Mouse (Mus musculus) kidney, postnatal 36 days (tissue): Measurements from ENCODE around the gene Olfml2b.

ENCODE experiments used
- DNase-seq, 2 experiments: peaks; one replicate each; pipeline ENCODE4 v3.0.0; 2021 to 2022; ENCODE audit warnings: mixed read lengths in 2 of 2

Gene Olfml2b

DNA sequence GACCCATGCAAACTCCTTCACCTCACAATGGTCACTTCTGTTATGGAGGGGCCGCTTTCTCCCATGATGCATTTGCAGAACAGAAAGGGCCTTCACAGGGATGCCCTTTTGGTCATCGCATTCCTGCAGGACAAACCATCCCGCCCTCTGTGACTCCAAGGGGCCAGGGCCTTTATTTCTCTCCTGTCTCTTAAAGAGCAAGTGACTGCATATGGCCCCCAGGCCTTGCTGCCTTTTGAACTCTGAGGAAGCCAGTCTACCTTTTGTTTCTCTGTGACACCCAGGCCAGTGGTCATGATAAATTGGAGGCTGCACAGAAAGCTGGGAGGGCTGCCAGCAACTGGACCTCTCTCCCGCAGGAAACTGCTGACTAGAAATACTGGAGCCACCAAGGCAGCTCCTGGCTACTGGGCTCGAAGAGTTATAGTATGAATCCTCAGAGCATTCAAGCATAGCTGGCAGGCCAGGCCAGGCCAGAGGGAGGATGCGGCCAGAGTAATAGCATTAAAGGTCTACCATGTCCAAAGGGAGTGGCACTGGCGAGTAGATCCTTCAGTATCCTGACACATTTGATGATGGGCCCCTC lies 53.5 kb downstream of the Olfml2b start:
- DNase-seq, result peak; percentile 60 to 85

GRCm38 (mm10) chr1:170698771-170699170 lies 54.4 kb downstream of the Olfml2b start:
- DNase-seq, result peak in 1 of 2 experiments; percentile 16

DNA sequence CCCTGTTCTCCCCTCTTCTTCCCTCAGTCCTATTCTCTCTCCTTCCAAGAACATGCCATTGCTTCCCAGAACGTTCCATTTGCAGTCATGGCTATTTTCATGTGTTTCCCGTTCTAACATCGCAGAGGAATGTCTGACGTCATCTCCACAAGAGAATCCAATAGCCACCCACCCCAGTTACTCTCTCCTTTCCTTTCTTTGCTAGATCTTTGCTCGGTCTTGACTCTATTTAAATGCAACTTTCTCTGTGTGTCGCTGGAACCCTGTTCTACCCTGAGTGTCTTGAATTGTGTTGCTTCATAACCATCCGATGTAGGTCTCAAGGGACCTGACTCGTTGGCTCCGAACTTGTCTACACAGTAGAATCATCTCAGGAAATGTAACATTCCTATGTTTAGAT lies 55.2 kb downstream of the Olfml2b start:
- DNase-seq, result no peak

DNA sequence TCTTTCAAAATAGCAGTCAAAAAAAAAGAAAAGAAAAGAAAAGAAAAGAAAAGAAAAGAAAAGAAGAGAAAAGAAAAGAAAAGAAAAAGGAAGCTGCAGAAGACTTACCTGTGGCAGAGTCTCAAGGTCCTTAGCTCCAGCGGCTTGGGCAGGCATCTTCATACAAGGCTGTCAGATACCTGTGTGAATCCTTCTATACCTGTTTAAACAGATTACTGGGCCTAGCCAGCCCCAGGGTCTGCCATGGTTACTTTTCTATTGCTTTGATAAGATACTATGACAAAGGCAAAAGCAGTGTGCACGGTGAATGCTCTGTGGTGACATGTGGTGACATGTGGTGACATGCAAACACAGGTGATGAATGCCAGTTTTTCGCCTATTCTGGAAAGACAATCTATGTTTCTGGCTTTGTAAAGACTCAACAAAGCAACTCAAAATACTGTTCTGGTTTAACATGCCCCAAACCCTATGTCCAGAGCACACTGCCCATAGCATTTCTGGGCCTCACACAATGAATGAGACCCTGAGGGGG lies 56.2 kb downstream of the Olfml2b start:
- no peak for DNase-seq

DNA sequence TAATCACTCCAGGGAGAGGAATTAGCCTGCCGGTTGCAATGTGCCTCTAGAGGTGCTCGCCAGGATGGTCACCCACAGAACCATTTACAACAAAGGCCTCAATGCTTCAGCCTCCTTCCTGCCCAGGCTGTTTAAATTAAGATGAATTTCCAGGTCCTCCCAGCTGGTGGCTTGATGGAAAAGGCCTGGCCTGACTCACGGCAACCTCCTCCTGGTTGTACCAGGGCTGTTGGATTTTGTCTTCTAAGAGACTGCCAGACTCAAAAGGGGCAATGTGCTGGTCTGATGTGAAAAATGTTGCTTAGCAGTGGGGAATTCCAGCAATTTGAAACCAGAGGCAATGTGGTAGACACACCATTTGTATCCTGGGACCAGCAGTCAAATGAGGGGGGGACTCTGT lies 56.8 kb downstream of the Olfml2b start:
- DNase-seq, result no peak

DNA sequence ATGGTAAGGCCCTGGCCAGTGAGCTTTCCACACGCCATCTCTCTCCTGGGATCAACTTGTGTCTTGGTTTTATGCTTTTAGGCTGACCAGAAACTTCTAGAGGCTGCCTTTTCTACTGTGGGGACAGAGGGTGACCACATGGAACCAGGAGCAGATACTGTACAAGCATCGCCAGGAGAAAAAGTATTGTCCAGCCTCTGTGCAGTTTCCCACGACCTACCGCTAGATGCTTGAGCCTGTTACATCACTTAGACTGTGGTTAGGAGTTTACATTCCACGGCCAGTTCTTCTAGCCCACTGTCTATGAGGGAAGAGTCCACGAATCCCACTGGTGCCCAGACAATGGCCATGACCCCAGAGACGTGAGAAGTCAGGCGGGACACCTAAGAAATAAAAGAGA lies 57.2 kb downstream of the Olfml2b start:
- DNase-seq, result no peak

GRCm38 (mm10) chr1:170702263-170702662 lies 57.9 kb downstream of the Olfml2b start:
- DNase-seq, result no peak

DNA sequence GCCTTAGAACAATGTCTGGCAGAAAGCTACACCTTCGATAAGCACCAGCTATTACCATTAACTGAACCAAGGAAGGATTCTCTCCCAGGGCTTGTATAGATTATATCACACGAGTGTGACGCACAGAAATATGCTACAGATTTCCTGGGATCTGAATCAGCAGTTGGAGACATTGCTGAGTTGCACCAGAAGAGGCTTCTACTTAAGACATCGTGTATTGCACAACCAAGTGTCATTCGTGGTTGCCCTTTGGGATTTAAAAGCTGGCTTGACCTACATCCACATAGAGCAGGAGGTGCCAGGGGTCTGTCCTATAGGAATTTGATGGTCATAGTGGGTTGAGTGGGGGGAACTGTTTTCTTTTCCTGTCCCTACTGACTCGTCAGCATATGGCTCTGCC lies 58.6 kb downstream of the Olfml2b start:
- DNase-seq, result no peak

- no peak for DNase-seq
These were observed 59.8 kb downstream of the Olfml2b start for GRCm38 (mm10) chr1:170704103-170704502.

GRCm38 (mm10) chr1:170704911-170705594 lies 60.7 kb downstream of the Olfml2b start:
- no peak for DNase-seq

DNA sequence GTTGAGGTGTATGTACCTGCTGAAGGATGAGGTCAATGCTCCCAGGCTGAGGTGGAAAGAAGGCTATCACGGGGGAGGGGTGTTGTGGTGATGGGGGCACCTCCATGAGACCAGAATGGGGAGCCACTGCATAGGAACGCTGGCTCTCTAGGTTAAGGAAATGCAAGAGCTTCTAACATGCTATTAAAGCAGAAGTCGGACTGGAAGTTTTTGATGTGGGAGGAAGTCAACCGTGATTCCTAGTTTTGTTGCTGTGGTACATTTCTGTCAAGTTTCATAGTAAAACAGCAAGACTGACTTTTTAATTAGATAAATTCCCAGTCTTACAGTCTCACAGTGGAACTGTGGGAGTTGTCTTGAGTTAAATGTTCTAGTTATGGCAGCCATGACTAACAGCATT lies 61.7 kb downstream of the Olfml2b start:
- DNase-seq, result no peak

DNA sequence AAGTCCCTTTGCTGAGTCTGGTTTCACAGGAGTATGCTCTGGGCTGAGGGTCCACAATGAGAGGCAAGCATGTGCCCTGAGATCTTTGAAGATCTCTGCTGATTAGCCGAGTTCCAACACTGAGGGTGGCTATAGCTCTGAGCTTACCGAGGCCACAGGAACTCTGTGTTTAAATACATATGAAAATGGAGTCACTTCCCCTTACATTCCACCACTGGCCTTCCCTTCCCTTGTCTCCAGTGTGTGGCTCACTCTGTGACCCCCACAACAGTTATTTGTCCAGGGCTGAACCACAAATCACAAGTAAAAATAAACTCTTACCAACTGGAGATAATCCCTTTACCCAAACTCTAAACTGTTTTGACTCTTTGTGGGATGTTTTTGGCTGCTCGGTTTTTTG lies 64.7 kb downstream of the Olfml2b start:
- no peak for DNase-seq

DNA sequence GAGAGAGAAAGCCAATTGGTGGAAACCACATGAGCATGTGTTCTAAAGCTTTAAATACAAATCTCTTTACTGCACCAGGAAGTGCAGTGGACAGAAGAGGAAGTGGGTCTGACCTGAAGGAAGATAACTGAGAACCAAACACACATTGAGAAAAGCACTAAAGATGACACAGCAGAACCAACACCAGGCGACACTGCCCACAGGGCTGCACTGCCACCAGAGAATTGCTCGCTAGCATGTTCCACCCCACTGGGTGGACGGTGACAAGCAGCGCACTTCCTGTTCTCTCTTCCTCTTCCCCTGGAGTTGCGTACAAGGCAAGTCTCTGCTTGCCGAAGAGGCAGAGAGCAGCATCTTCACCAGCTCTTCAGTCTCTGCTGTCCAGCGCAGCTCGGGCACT lies 65.1 kb downstream of the Olfml2b start:
- peak in 1 of 2 experiments; percentile 30 for DNase-seq

DNA sequence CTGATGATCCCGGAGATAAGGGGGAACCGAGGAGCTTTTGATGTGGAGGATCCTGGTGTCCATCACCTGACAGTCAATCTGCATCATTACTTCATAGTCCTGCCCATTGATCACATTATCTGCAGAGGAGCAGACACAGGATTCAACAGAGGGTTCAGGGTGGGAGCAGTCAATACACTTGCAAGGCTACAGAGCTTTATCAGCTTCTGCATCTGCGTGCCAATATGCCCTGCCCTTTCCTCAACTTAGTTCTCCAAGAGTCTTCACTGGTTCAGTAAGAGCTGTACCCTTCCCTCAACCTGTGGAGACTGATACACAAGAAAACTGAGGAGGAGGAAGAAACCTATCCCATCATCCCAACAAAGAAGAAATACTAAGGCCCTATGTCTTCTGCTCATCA lies 65.6 kb downstream of the Olfml2b start:
- DNase-seq, result no peak

DNA sequence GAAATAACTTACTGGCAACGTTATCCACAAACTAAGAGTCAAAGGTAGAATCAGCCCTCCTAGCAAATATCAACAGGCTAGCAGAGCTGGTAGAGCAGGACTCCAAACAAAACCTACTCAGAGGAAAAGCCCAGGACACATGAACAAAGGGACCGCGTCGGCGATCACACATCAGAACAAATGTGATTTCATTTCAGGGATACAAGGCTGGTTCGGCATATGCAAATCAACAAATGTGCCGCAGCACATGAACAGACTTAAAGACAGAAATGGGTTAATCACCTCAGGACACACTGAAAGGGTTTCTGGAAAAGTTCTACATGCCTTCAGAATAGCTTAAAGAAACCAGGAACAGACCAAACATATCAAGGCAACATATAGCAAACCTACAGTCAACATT lies 67.4 kb downstream of the Olfml2b start:
- no peak for DNase-seq

DNA sequence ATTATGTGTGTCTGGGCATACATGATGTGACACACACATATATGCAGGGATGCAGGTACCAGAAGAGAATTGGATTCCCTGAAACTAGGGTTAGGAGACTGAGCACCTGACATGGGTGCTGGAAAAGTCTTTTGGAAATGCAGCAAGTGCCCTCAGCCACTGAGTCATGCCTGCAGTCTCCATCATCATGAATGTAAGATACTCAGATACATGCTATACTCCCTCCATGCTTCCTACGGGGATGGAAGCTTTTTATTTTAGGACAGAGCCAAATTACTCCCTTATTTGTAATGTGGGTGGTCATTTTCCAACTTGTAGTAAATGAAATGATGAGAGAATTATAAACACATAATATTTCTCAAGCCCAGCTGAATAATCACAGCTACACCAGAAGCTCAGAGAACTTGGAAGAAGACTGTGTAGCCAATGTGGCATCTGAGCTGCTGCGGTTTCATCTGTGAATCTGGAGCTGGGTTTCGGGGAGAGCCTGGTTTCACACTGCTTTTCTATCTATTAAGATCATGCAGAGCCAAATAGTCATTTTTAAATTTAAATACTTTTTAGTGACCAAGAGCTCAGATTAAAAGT lies 73.0 kb downstream of the Olfml2b start:
- no peak for DNase-seq

GRCm38 (mm10) chr1:170718133-170718810 lies 73.9 kb downstream of the Olfml2b start:
- no peak for DNase-seq

- DNase-seq, result peak in 1 of 2 experiments; percentile 27
These were observed 77.2 kb downstream of the Olfml2b start for GRCm38 (mm10) chr1:170721560-170721959.

DNA sequence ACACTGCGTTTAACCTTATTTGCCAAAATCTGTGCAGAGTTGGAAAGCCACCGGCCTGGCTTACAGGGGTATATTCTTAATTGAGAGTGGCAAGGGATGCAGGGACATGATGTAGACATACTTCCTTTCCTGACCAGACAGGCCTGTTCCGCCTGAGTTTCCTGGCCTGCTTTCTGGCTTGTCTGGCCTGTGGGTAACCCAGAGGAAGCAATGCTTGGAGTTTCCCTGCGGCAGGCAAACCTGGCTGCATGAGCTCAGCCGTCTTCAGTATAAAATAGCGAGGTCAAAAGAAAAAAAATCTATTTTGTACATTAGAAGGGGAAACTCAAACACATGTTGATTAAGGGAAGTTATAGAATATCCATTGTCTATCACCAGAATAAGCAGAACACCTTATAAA lies 84.2 kb downstream of the Olfml2b start:
- DNase-seq, result peak; percentile 12 to 15

DNA sequence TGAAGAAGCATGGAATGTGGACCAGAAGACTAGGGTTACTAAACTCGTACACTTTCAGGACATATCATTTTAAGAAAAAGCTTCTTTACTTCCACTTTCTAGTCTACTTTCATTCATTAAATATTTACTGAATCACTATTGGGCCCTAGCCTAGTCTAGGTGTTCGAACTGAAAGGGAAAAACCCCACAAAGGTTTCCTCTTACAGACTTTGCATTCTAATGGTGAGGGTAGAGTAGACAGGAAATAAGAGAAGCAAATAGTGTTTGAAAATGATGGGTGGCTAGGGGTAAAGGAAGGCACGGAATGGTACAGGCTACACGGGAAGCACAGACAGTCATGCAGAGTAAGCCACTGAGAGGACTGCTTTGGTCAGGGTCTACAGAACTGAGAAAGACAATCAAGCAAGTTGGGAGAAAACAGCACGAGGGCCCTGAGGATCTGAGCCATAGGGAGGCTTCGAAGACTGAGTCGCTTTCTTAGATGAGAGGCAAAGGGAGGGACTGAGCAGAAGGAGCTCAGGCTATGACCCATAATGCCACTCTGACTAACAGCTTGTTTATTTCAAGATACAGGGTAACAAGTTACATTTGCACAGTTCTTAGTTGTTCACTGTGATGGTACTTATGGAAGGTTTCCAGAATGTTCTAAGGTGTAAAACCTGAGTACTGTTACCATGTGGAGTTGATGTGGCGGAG lies 85.1 kb downstream of the Olfml2b start:
- DNase-seq, result no peak

- no peak for DNase-seq
These were observed 87.7 kb downstream of the Olfml2b start for GRCm38 (mm10) chr1:170731865-170732595.
